18 mouse cellular contexts compared by ENCODE assay signal in the genomic region with DNA sequence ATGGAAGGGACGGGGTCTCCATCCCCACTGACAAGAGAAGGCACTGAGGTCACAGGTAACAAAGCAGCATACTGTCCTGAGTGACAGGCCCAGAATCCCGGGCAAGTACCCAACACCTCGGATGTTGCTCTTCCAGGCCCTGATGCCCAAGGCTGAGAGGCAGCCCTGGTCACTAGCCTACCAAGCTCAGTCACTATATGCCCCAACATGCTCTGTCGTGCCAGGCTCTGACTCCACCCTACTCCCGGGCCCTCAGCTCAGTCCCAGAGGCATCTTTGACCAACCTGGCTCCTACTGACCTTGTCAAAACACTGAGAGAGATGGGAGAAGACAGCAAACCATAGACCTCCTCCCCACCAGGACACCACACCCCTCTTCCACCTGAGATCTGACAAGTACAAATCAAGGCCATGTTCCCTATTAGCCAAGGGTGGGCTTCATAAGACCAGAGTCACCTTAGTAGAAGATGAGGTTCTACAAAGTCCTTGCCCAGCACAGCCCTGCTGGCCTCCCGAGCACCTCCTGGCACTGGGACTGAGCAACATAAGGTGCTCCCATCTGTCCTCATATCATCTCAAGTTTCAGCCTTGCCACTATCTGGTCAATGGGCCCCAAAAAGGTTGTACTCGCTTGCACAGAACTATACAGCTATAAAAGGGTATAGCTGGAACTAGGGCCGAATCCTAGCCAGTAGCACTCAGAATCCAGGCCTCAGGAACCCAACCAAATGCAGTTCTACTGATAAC. TPM values are rescaled to one million over a fixed set of nuclear protein-coding genes. Genes with fewer than 3 reads are reported as not detected.
DNase-seq lines count a peak whose midpoint lies in the region; ATAC-seq and TF ChIP-seq lines count a peak whose summit lies in the region.
"Had no signal": no experiment of that assay in that cellular context is flagged by ENCODE, and none has a peak within 500 bp of the region (broad histone marks: within the 10 kb centered on the region; RNA-seq: fewer than 3 reads in every experiment).

No protein-coding gene starts in this region.

- H3K4me3 ChIP-seq in forebrain, embryonic 13.5 days: no peak overlapping the region
- H3K4me3 ChIP-seq in forebrain, embryonic 11.5 days (ENCODE audit: low read depth, low read length): no peak overlapping the region
- no peak overlapping the region for H3K4me3 ChIP-seq in layer of hippocampus, adult 2 months
- no peak overlapping the region for H3K4me3 ChIP-seq in midbrain, embryonic 13.5 days (replicated peaks)
- H3K4me3 ChIP-seq: heart, embryonic 15.5 days; hindbrain, embryonic 10.5 days; midbrain, embryonic 12.5 days; neural tube, embryonic 15.5 days had no signal

- H3K4me1 ChIP-seq in forebrain, embryonic 13.5 days: no peaks in the 10 kb centered on the region
- H3K4me1 ChIP-seq in forebrain, embryonic 11.5 days (replicated peaks; ENCODE audit: control insufficient read depth, insufficient read depth, low read length): no peaks in the 10 kb centered on the region
- H3K4me1 ChIP-seq in midbrain, embryonic 13.5 days (replicated peaks): peaks cover 16% of the 10 kb centered on the region; the same call in 1 of the 2 replicates
- H3K4me1 ChIP-seq: neural tube, embryonic 15.5 days had no signal

- TF ChIP-seq CTCF in layer of hippocampus, adult 2 months (conservative IDR thresholded peaks at IDR 0.05): no peak

- no peak overlapping the region for H3K9ac ChIP-seq in forebrain, embryonic 13.5 days
- H3K9ac ChIP-seq in forebrain, embryonic 11.5 days (ENCODE audit: low read length): no peak overlapping the region
- no peak overlapping the region for H3K9ac ChIP-seq in midbrain, embryonic 13.5 days (replicated peaks)
- H3K9ac ChIP-seq: heart, embryonic 15.5 days; lung, embryonic 14.5 days; midbrain, embryonic 12.5 days; neural tube, embryonic 15.5 days had no signal

- DNase-seq in forebrain, embryonic 11.5 days (ENCODE audit: low spot score): no peak
- DNase-seq in layer of hippocampus, adult 2 months (ENCODE audit: low spot score in 2 of 2): no peak
- DNase-seq in layer of hippocampus, postnatal 10 days (ENCODE audit: low spot score in 2 of 2): no peak
- peak; percentile 87 to 88 for DNase-seq in cerebellum, postnatal 25 days
- DNase-seq in left cerebral cortex, adult 18-20 months (ENCODE audit: low spot score in 2 of 2): no peak
- DNase-seq in thymus, postnatal 25 days: no peak
- DNase-seq: adrenal gland, adult 8-10 months; kidney, adult 2 months; kidney, postnatal 14 days; lung, embryonic 14.5 days had no signal

- H3K27ac ChIP-seq in forebrain, embryonic 13.5 days: 0 out of 2 replicates have a peak overlapping the region, but pooled peaks have one; percentile 14
- H3K27ac ChIP-seq in forebrain, embryonic 11.5 days (ENCODE audit: low read depth, low read length): no peak overlapping the region
- H3K27ac ChIP-seq in layer of hippocampus, adult 2 months: peak overlapping the region; percentile 73
- no peak overlapping the region for H3K27ac ChIP-seq in midbrain, embryonic 13.5 days
- H3K27ac ChIP-seq: heart, embryonic 15.5 days; midbrain, embryonic 12.5 days had no signal

- ATAC-seq in forebrain, embryonic 13.5 days: no peak
- no peak for ATAC-seq in forebrain, embryonic 11.5 days (replicated peaks; ENCODE audit: low FRiP score)
- ATAC-seq in midbrain, embryonic 13.5 days: no peak

- no peaks in the 10 kb centered on the region for H3K9me3 ChIP-seq in forebrain, embryonic 13.5 days (replicated peaks)
- no peaks in the 10 kb centered on the region for H3K9me3 ChIP-seq in forebrain, embryonic 11.5 days (ENCODE audit: control insufficient read depth, low read length)
- no peaks in the 10 kb centered on the region for H3K9me3 ChIP-seq in midbrain, embryonic 13.5 days
- H3K9me3 ChIP-seq: heart, embryonic 15.5 days; hindbrain, embryonic 10.5 days; midbrain, embryonic 12.5 days; neural tube, embryonic 15.5 days had no signal

- WGBS in forebrain, embryonic 13.5 days: 90% methylated on average over 8 of the region's 8 CpGs
- 91% methylated on average over 8 of the region's 8 CpGs for WGBS in forebrain, embryonic 11.5 days
- WGBS in midbrain, embryonic 13.5 days: 93% methylated on average over 8 of the region's 8 CpGs

- no peaks in the 10 kb centered on the region for H3K27me3 ChIP-seq in forebrain, embryonic 13.5 days
- no peaks in the 10 kb centered on the region for H3K27me3 ChIP-seq in forebrain, embryonic 11.5 days (ENCODE audit: control insufficient read depth, insufficient read depth, low read length)
- H3K27me3 ChIP-seq in midbrain, embryonic 13.5 days: no peaks in the 10 kb centered on the region
- H3K27me3 ChIP-seq: CH12.LX; heart, embryonic 15.5 days; midbrain, embryonic 12.5 days; neural tube, embryonic 15.5 days had no signal

- no peak overlapping the region for H3K4me2 ChIP-seq in forebrain, embryonic 13.5 days
- no peak overlapping the region for H3K4me2 ChIP-seq in forebrain, embryonic 11.5 days (ENCODE audit: low read depth, low read length, severe bottlenecking)
- H3K4me2 ChIP-seq in midbrain, embryonic 13.5 days (replicated peaks): no peak overlapping the region
- H3K4me2 ChIP-seq: heart, embryonic 15.5 days; liver, embryonic 11.5 days; lung, embryonic 14.5 days; midbrain, embryonic 12.5 days; neural tube, embryonic 15.5 days had no signal

- H3K36me3 ChIP-seq in forebrain, embryonic 13.5 days (ENCODE audit: poor library complexity, severe bottlenecking): 0 out of 2 replicates have a peak, but pooled peaks cover 8% of the 10 kb centered on the region
- H3K36me3 ChIP-seq in forebrain, embryonic 11.5 days (ENCODE audit: control insufficient read depth, insufficient read depth, low read length): no peaks in the 10 kb centered on the region
- no peaks in the 10 kb centered on the region for H3K36me3 ChIP-seq in midbrain, embryonic 13.5 days
- H3K36me3 ChIP-seq: heart, embryonic 15.5 days; hindbrain, embryonic 10.5 days; midbrain, embryonic 12.5 days; neural tube, embryonic 15.5 days had no signal

RNA-seq across cellular contexts. Expression of a gene that starts 43.7 kb away (rescaled TPM):
- 34.5 and 38.7 TPM in 2 replicates for polyA plus RNA-seq in forebrain, embryonic 13.5 days (2015; fragmentation: Nextera tagmentation; extraction: Ambion mirVana)
- 19.6 and 21.5 TPM in 2 replicates for polyA plus RNA-seq in forebrain, embryonic 11.5 days (2014; fragmentation: Nextera tagmentation; extraction: Ambion mirVana)
- 10 to 100 TPM; 66.6 to 76.8 TPM for total RNA-seq in layer of hippocampus, adult 2 months (2021)
- total RNA-seq in layer of hippocampus, postnatal 10 days (2021): 10 to 100 TPM; 49.4 to 52.8 TPM
- polyA plus RNA-seq in midbrain, embryonic 13.5 days (2015; fragmentation: Nextera tagmentation; extraction: Ambion mirVana): 19.7 and 20.7 TPM in 2 replicates
- 10 to 100 TPM; 56.0 to 63.6 TPM for total RNA-seq in left cerebral cortex, adult 18-20 months (2021)

Comparison
In these comparisons a context has a peak if more than half of its experiments do, and no peak if none do; other contexts are left out.
1. H3K27ac ChIP-seq: peak in forebrain, embryonic 13.5 days (single experiment) and layer of hippocampus, adult 2 months (single experiment); none in forebrain, embryonic 11.5 days (single experiment) and midbrain, embryonic 13.5 days (single experiment).
2. DNase-seq: peak in cerebellum, postnatal 25 days (2 of 2); none in forebrain, embryonic 11.5 days (single experiment), layer of hippocampus, adult 2 months (0 of 2), layer of hippocampus, postnatal 10 days (0 of 2), left cerebral cortex, adult 18-20 months (0 of 2) and thymus, postnatal 25 days (single experiment).